Mouse (Mus musculus) kidney, postnatal 25 days (tissue): ENCODE measurements at regions not wholly inside any gene's neighbourhood (a gene's known extent, or its start where the extent isn't known, plus 50 kb on each side); places are given as distances from the start of the nearest gene placed in this dataset.
A peak's percentile ranks its signal among the peaks of the same experiment; 100 is the strongest.

ENCODE experiments used
- DNase-seq, 2 experiments: peaks; one replicate each; pipeline ENCODE4 v3.0.0; 2021; ENCODE audit warnings: mixed read lengths in 2 of 2

DNA sequence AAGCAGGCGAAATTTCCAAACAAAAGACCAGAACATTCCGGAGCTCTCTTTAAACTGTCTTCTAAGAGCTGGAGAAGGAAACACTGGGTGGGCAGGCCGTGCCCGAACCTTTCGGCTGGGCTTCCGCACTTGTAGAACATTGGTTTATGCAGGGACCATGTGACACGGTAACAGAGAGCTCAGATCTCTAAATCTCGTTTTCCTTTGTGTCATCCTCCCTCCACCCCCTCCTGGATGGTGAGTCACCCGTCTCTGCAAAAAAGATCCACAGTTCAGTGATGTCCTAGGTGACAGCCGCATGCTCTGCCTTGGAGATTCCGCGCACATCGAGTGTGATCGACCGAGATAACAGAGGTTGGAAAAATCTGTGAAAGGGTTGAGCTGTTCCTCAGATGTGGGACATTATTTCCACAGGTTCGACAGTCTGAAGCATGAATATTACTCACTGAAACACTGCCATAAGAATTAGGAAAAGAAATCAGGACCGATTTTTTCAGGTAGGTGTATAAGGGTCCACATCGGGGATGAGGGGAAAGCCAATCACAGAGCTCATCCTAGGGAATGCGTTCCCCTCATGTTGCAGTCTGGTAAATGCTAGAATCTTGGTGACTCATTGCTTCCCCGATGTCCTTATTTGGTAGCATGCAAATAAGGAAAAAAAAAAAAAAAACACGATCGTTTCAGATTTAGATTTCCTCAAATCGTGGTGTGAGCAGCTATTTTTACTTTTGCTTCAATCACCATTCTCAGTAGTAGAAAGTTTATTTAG, 70.0 kb upstream of the Foxo1 start:
- peak; percentile 37 to 63 for DNase-seq

DNA sequence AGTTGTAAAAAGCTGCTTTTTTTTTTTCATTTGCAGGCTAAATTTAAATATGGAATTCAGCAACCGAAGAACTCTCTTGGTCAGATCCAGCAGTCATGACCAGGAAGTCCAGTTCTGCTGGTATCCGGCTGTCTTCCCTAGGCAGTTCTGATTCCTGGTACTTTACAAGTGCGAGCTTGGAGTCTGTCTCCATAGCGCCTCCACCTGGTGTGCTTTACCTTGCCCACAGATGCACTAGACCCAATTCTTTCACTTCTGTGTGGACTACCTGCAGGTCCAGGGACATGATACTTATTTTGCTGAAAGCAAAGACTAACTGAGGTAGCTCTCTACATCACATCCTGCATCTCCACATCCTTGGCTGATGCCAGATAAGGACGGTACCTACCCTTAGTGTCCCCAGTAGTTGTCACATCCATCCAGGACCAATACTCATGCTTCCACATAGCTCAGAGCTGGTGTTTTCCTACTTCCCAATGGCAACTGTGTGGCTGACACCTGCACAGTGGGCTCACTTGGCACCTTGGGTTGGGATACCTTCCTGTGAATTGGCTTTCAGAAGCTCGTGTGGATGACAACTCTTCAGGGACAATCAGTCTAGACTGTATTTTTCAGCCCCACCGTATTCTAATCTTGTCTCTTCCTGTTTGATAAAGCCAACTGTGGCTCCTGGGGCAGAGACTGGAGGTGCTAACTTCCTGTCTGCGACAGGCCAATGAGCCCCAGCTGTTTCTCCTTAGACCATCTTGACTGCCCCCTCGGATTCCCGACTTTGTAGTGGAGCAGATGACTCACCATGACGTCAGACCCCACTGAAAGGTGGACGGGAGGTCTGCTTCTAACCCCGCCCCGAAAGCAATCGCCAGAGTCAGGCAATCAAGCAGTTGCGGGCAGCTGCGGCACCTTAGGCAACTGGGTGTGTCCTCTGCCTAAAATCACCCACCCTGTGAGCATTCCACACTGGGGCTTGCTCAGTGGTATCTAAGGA, 69.1 kb upstream of the Foxo1 start:
- DNase-seq, result peak; percentile 17 to 54

DNA sequence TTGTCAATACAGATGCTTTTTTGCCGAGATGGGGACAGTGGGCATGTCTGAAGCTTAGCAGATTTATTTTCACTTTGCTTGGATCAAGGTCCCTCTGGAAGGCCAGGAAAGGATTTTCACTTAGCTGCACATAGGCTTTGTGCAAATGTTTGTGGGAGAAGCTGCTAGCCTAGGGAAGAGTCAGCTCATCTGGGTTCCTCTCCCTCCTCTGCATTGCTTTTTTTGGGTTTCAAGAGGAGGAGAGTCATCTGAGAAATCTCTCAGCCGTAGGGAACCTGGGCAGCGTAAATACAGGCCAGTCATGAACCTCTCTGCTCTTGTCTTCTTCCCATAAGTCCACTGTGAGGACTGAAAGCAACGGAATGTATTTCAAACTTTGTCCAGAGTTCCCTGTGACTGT, 68.0 kb upstream of the Foxo1 start:
- DNase-seq, result no peak

DNA sequence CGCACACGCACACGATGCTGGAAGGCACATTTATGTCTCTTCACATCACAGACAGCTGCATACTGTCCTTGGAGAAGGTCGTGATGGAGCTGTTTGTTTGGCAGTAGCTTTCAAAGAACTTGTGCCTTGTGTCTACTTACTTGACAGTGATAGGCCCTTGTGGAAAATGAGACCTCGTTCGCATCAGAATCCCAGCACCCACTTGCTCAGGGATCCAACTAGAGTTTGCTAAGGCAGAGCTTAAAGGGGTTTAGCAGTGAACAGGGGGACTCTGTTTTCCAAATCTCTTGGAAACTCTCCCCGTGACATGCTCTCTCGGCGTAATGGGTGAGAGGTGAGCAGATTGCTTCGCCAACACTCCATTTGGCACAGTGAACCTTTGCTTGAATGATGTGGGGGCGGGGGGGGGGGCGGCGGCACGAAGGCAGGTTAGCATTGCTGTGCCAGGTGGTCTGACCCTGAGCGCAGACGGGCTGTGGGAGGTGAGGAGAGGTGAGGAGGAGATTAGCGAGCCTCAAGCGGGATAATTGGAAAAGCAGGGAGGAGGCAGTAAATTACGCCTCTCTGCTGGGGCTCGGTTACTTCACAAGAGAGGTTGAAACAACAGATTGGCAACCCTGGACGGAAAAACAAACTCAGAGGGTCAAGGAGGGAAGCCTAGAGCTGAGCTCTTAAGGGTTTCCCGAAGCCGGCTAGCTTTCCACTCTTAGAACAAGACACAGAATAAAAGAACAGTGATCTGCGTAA, 57.4 kb upstream of the Foxo1 start:
- no peak for DNase-seq

DNA sequence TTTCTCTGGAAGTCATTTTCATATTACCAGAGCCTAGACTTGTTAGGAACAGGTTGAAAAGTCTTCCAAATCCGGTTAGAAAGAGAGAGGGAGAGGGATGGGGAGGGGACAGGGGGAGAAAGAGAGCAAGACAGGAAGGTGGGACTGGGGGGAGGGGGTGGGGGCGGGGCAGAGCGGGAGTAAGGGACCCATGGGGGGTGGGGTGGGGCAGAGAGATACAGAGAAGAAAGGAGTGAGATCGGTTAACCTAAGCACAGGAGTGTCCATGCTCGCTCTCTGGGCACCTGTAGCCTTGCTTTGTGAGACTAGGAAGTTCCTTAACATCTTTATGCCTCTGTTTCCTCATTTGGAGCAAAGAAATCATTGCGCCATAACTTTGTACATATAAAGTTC, 56.8 kb upstream of the Foxo1 start:
- DNase-seq, result no peak

DNA sequence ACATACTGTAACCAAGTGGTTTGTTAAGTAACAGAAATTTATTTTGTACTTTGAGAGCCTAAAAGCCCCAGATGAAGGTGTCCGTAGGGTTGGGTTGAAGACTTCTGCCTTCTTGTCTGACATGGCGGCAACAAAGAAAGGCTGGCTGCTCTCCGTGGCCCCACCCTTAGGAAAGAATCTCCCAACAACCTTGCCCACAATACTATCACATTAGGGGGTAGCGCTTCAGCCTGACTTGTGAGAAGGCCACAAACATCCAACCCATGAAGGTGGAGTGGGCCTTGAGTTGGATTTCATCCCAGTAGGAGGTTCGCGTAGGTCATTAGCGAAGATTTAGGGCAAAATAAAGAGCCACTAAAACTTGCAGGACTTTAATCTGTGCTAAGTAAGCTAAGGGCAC, 54.0 kb upstream of the Foxo1 start:
- DNase-seq, result no peak

DNA sequence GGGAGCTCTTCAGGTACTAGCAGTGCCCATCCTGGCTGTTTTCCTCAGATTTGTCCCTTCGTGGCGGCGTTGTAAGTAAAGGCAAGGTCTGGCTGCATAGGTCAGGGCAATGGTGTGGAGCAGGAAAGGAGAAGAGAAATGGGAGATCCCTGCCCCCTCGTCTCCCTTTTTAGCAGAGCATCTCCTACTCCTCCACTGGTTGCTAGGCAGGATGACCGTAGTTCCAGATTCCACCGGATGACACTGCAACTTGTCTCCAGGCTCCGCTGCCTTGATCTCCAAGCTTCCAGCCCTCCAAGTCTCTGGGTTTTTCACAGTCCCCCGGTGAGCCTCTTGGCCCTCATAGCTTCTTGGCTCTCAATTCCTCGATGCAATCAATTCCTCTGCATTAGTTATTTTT, 53.1 kb upstream of the Foxo1 start:
- no peak for DNase-seq
